Comparison of ENCODE assay signal across 8 mouse cellular contexts in the genomic region with DNA sequence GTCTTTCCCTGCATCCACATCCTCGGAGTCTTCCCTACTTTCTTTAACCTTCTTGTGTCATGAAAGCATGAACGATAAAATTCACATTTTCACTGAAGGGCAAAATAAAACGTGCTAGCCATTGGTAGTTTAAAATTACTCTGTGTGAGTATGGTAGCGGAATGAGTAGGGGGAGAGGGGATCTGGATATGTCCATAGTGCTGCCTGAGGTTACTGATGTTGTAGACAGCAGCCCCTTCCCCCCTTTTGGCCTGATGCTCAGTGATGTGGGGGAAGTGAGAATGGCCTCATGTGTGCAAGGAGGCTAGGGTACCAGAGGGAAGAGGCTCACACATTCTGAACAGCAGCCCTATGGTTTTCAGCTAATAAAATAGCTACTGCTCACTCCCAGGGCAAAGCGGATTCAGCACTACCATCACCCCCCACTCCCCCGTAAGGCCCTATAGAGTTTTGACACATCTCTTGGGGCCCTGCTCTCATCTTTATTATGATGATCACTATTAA. TPM values are rescaled to one million over a fixed set of nuclear protein-coding genes. Genes with fewer than 3 reads are reported as not detected.
DNase-seq lines count a peak whose midpoint lies in the region; ATAC-seq and TF ChIP-seq lines count a peak whose summit lies in the region.

No protein-coding gene starts in this region.

- H3K4me2 ChIP-seq in forebrain, embryonic 12.5 days = peak overlapping the region; percentile 74
- peak overlapping the region; percentile 83 for H3K4me2 ChIP-seq in limb, embryonic 15.5 days
- H3K4me2 ChIP-seq in stomach, postnatal 0 days (replicated peaks; ENCODE audit: low read depth) = peak overlapping the region; percentile 82

- H3K9me3 ChIP-seq in heart, embryonic 10.5 days = no peaks in the 10 kb centered on the region
- H3K9me3 ChIP-seq in E14TG2a.4 (ENCODE audit: low read length) = no peaks in the 10 kb centered on the region
- H3K9me3 ChIP-seq in forebrain, embryonic 12.5 days = no peaks in the 10 kb centered on the region
- no peaks in the 10 kb centered on the region for H3K9me3 ChIP-seq in limb, embryonic 15.5 days
- H3K9me3 ChIP-seq in stomach, postnatal 0 days (ENCODE audit: control insufficient read depth, low read length) = no peaks in the 10 kb centered on the region

- peak overlapping the region; percentile 95 for H3K27ac ChIP-seq in heart, embryonic 10.5 days
- H3K27ac ChIP-seq in forebrain, embryonic 12.5 days = no peak overlapping the region
- H3K27ac ChIP-seq in limb, embryonic 15.5 days = peak overlapping the region; percentile 95; the same call in 1 of the 2 replicates
- H3K27ac ChIP-seq in stomach, postnatal 0 days (replicated peaks) = no peak overlapping the region

- DNase-seq in heart, embryonic 10.5 days (ENCODE audit: low spot score) = no peak
- DNase-seq in heart, postnatal 4 days = no peak
- DNase-seq in stomach, postnatal 0 days (ENCODE audit: low spot score) = no peak
- no peak for DNase-seq in c-Kit-positive CD71-positive TER-119-positive erythroid progenitor cells, embryonic 14.5 days (ENCODE audit: low spot score)
- DNase-seq in thymus, postnatal 14 days = no peak

- peak overlapping the region; percentile 82 for H3K9ac ChIP-seq in forebrain, embryonic 12.5 days
- peak overlapping the region; percentile 79 for H3K9ac ChIP-seq in limb, embryonic 15.5 days
- H3K9ac ChIP-seq in stomach, postnatal 0 days (ENCODE audit: low read length) = peak overlapping the region; percentile 72; the same call in 1 of the 2 replicates

- TF ChIP-seq CTCF in E14TG2a.4 (conservative IDR thresholded peaks at IDR 0.05; ENCODE audit: low read length) = no peak
- no peak for TF ChIP-seq CTCF in stomach, postnatal 0 days (IDR thresholded peaks at IDR 0.05; ENCODE audit: low read depth)

- no peak for TF ChIP-seq EP300 in stomach, postnatal 0 days (optimal IDR thresholded peaks at IDR 0.05)

- ATAC-seq in forebrain, embryonic 12.5 days (ENCODE audit: low FRiP score) = no peak
- no peak for ATAC-seq in limb, embryonic 15.5 days (ENCODE audit: insufficient number of reproducible peaks, low FRiP score, low TSS enrichment, low read depth)
- ATAC-seq in stomach, postnatal 0 days (ENCODE audit: low FRiP score, low TSS enrichment) = no peak

- H3K4me3 ChIP-seq in heart, embryonic 10.5 days = peak overlapping the region; percentile 80
- H3K4me3 ChIP-seq in E14TG2a.4 (replicated peaks; ENCODE audit: low read length) = peak overlapping the region; percentile 89
- H3K4me3 ChIP-seq in forebrain, embryonic 12.5 days (replicated peaks) = peak overlapping the region; percentile 70
- peak overlapping the region; percentile 83 for H3K4me3 ChIP-seq in limb, embryonic 15.5 days
- H3K4me3 ChIP-seq in stomach, postnatal 0 days (ENCODE audit: low read depth, low read length) = peak overlapping the region; percentile 81

- peaks cover 37% of the 10 kb centered on the region; the same call in 1 of the 2 replicates for H3K4me1 ChIP-seq in heart, embryonic 10.5 days
- peaks cover 38% of the 10 kb centered on the region for H3K4me1 ChIP-seq in E14TG2a.4 (replicated peaks; ENCODE audit: low read depth, low read length)
- H3K4me1 ChIP-seq in forebrain, embryonic 12.5 days = peaks cover 49% of the 10 kb centered on the region
- peaks cover 27% of the 10 kb centered on the region for H3K4me1 ChIP-seq in limb, embryonic 15.5 days
- H3K4me1 ChIP-seq in stomach, postnatal 0 days (replicated peaks; ENCODE audit: control insufficient read depth, insufficient read depth) = no peaks in the 10 kb centered on the region

- H3K27me3 ChIP-seq in heart, embryonic 10.5 days (ENCODE audit: insufficient read depth, poor library complexity, severe bottlenecking) = peaks cover under 1% of the 10 kb centered on the region; the same call in 1 of the 2 replicates
- H3K27me3 ChIP-seq in E14TG2a.4 (ENCODE audit: insufficient read depth, low read length) = peaks cover 59% of the 10 kb centered on the region
- H3K27me3 ChIP-seq in forebrain, embryonic 12.5 days = peaks cover 28% of the 10 kb centered on the region
- no peaks in the 10 kb centered on the region; the same call in 1 of the 2 replicates for H3K27me3 ChIP-seq in limb, embryonic 15.5 days
- no peaks in the 10 kb centered on the region for H3K27me3 ChIP-seq in stomach, postnatal 0 days (ENCODE audit: control insufficient read depth, insufficient read depth, low read length)

- 9% methylated on average over 6 of the region's 6 CpGs for WGBS in heart, embryonic 10.5 days
- WGBS in forebrain, embryonic 12.5 days = 4% methylated on average over 6 of the region's 6 CpGs
- WGBS in limb, embryonic 15.5 days = 2% methylated on average over 6 of the region's 6 CpGs
- 9% methylated on average over 6 of the region's 6 CpGs for WGBS in stomach, postnatal 0 days

- no peaks in the 10 kb centered on the region for H3K36me3 ChIP-seq in heart, embryonic 10.5 days
- no peaks in the 10 kb centered on the region for H3K36me3 ChIP-seq in E14TG2a.4 (ENCODE audit: insufficient read depth, low read length)
- no peaks in the 10 kb centered on the region for H3K36me3 ChIP-seq in forebrain, embryonic 12.5 days (replicated peaks)
- no peaks in the 10 kb centered on the region for H3K36me3 ChIP-seq in limb, embryonic 15.5 days
- H3K36me3 ChIP-seq in stomach, postnatal 0 days (ENCODE audit: control insufficient read depth, insufficient read depth, low read length) = no peaks in the 10 kb centered on the region

RNA-seq across cellular contexts. Expression of gene Flrt2, which starts 4.5 kb away (rescaled TPM):
- polyA plus RNA-seq in heart, embryonic 10.5 days (2016; fragmentation: Nextera tagmentation; extraction: Ambion mirVana) = 20.7 and 29.0 TPM in 2 replicates
- 10 to 100 TPM; 19.0 to 20.1 TPM for total RNA-seq in heart, postnatal 4 days (2021)
- polyA plus RNA-seq in forebrain, embryonic 12.5 days (2016; fragmentation: Nextera tagmentation; extraction: Ambion mirVana) = 26.0 and 29.6 TPM in 2 replicates
- 37.2 and 46.3 TPM in 2 replicates for polyA plus RNA-seq in limb, embryonic 15.5 days (2015; fragmentation: Nextera tagmentation; extraction: Ambion mirVana)
- 5.7 and 6.2 TPM in 2 replicates for polyA plus RNA-seq in stomach, postnatal 0 days (2015; fragmentation: Nextera tagmentation; extraction: Ambion mirVana)

Comparison
In these comparisons a context has a peak if more than half of its experiments do, and no peak if none do; other contexts are left out.
1. H3K27ac ChIP-seq: peak in heart, embryonic 10.5 days (single experiment) and limb, embryonic 15.5 days (single experiment); none in forebrain, embryonic 12.5 days (single experiment) and stomach, postnatal 0 days (single experiment).
2. Peak in every context shown above with its lines, with median percentiles within 50 percentile points of each other: H3K4me3 ChIP-seq, H3K4me2 ChIP-seq and H3K9ac ChIP-seq.